ENCODE assay signal across 12 mouse cellular contexts in the genomic region with DNA sequence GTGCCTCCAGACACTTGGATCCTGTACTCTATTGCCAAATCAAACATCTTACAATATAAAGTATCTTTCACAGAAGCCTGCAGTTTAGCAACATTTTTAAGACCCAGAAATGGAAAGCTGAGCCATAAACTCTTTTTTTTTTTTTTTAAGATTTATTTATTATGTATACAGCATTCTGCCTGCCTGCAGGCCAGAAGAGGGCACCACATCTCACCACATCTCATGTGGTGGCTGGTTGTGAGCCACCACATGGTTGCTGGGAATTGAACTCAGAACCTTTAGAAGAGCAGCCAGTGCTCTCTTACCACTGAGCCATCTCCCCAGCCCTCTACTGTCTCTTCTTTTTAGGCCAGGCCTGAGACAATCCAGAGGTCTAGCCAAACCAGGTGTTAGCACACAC. TPM values are rescaled to one million over a fixed set of nuclear protein-coding genes. Genes with fewer than 3 reads are reported as not detected.
DNase-seq lines count a peak whose midpoint lies in the region; ATAC-seq and TF ChIP-seq lines count a peak whose summit lies in the region.
"Had no signal": no experiment of that assay in that cellular context is flagged by ENCODE, and none has a peak within 500 bp of the region (broad histone marks: within the 10 kb centered on the region; RNA-seq: fewer than 3 reads in every experiment).

No protein-coding gene starts in this region.

- H3K4me3 ChIP-seq in forebrain, postnatal 0 days (ENCODE audit: low read depth, low read length): no peak overlapping the region
- H3K4me3 ChIP-seq in forebrain, embryonic 15.5 days: no peak overlapping the region
- no peak overlapping the region for H3K4me3 ChIP-seq in liver, adult 2 months (ENCODE audit: insufficient read depth, low read depth, low read length)
- H3K4me3 ChIP-seq: forebrain, embryonic 13.5 days had no signal

- peaks cover 11% of the 10 kb centered on the region; the same call in 1 of the 2 replicates for H3K4me1 ChIP-seq in forebrain, postnatal 0 days (ENCODE audit: insufficient read depth)
- H3K4me1 ChIP-seq in forebrain, embryonic 15.5 days: peaks cover 52% of the 10 kb centered on the region
- H3K4me1 ChIP-seq in liver, adult 2 months (ENCODE audit: control insufficient read depth, insufficient read depth, low read length): peaks cover 9% of the 10 kb centered on the region

- H3K4me2 ChIP-seq in forebrain, postnatal 0 days (ENCODE audit: low read depth): no peak overlapping the region
- H3K4me2 ChIP-seq in forebrain, embryonic 15.5 days (replicated peaks): no peak overlapping the region

- no peaks in the 10 kb centered on the region for H3K27me3 ChIP-seq in forebrain, postnatal 0 days (ENCODE audit: insufficient read depth, low read length)
- H3K27me3 ChIP-seq in forebrain, embryonic 15.5 days: no peaks in the 10 kb centered on the region
- no peaks in the 10 kb centered on the region for H3K27me3 ChIP-seq in liver, adult 2 months (ENCODE audit: control insufficient read depth, insufficient read depth, low read length)
- H3K27me3 ChIP-seq: forebrain, embryonic 13.5 days had no signal

- peak; percentile 31 for TF ChIP-seq CTCF in forebrain, postnatal 0 days (IDR thresholded peaks at IDR 0.05; ENCODE audit: low read depth)
- 0 out of 2 replicates have a peak, but pooled peaks have one; percentile 4 for TF ChIP-seq CTCF in liver, adult 2 months (IDR thresholded peaks at IDR 0.05; ENCODE audit: low read depth, low read length)

- no peak overlapping the region for H3K9ac ChIP-seq in forebrain, postnatal 0 days
- H3K9ac ChIP-seq in forebrain, embryonic 15.5 days (replicated peaks): no peak overlapping the region
- H3K9ac ChIP-seq in liver, adult 2 months (ENCODE audit: low read depth, low read length): no peak overlapping the region
- H3K9ac ChIP-seq: forebrain, embryonic 13.5 days had no signal

- H3K27ac ChIP-seq in forebrain, postnatal 0 days (ENCODE audit: low read depth, low read length): no peak overlapping the region
- H3K27ac ChIP-seq in forebrain, embryonic 15.5 days (replicated peaks): no peak overlapping the region
- no peak overlapping the region for H3K27ac ChIP-seq in liver, adult 2 months (replicated peaks; ENCODE audit: insufficient read depth, low read depth, low read length)
- H3K27ac ChIP-seq: forebrain, embryonic 13.5 days had no signal

- DNase-seq in forebrain, postnatal 0 days: no peak
- no peak for DNase-seq in liver, adult 2 months (ENCODE audit: extremely low read depth, low read depth, low spot score)
- DNase-seq in liver (no peak), 3T3-L1 (ENCODE audit: low read depth, low spot score) (peak; percentile 50)
- DNase-seq in T-cell, adult 2 months (ENCODE audit: low spot score): peak; percentile 27
- DNase-seq in embryo, embryonic 10 days (ENCODE audit: low spot score): no peak
- DNase-seq: cerebellum, adult 9-10 months; kidney, adult 11 months; lung, postnatal 36 days had no signal

- no peak for ATAC-seq in forebrain, postnatal 0 days
- ATAC-seq in forebrain, embryonic 15.5 days (replicated peaks): no peak
- ATAC-seq in erythroblast, adult 5-6 weeks (replicated peaks; ENCODE audit: low FRiP score, poor library complexity, severe bottlenecking): no peak
- ATAC-seq: forebrain, embryonic 13.5 days had no signal

- H3K9me3 ChIP-seq in forebrain, postnatal 0 days (ENCODE audit: low read length): no peaks in the 10 kb centered on the region
- H3K9me3 ChIP-seq in forebrain, embryonic 15.5 days: no peaks in the 10 kb centered on the region
- H3K9me3 ChIP-seq: forebrain, embryonic 13.5 days had no signal

- peaks cover 5% of the 10 kb centered on the region; the same call in 1 of the 2 replicates for H3K36me3 ChIP-seq in forebrain, postnatal 0 days (ENCODE audit: insufficient read depth)
- H3K36me3 ChIP-seq in forebrain, embryonic 15.5 days: peaks cover 3% of the 10 kb centered on the region
- peaks cover 9% of the 10 kb centered on the region for H3K36me3 ChIP-seq in liver, adult 2 months (ENCODE audit: control insufficient read depth, insufficient read depth, low read length)

- no peak for TF ChIP-seq POLR2A in liver, adult 2 months (IDR thresholded peaks at IDR 0.05; ENCODE audit: extremely low read depth, insufficient read depth, low read length)

- peaks cover 40% of the 10 kb centered on the region for H3K79me2 ChIP-seq in liver, adult 2 months (ENCODE audit: control insufficient read depth, insufficient read depth, low read length)

RNA-seq across cellular contexts. Expression of gene Sidt2, which starts 26.3 kb away (rescaled TPM):
- 65.6 and 77.5 TPM in 2 replicates for total RNA-seq in forebrain, postnatal 0 days (2014; rRNA removed)
- 33.5 and 46.5 TPM in 2 replicates for polyA plus RNA-seq in forebrain, postnatal 0 days (2015; fragmentation: Nextera tagmentation; extraction: Ambion mirVana)
- polyA plus RNA-seq in forebrain, embryonic 15.5 days (2015; fragmentation: Nextera tagmentation; extraction: Ambion mirVana): 37.2 and 37.6 TPM in 2 replicates
- total RNA-seq in liver, adult 2 months (2014; rRNA removed): 48.9 and 60.9 TPM in 2 replicates
- 330 and 511 TPM in 2 replicates for polyA plus RNA-seq in liver, adult 2 months (2012; rRNA removed)
- total RNA-seq in erythroblast, adult 5-6 weeks (2015; ENCODE audit: low replicate concordance): 57.8 and 62.9 TPM in 2 replicates
- 111 and 174 TPM in 2 replicates for total RNA-seq in erythroblast, adult 5-6 weeks (2017; ENCODE audit: low replicate concordance)

RNA-seq across cellular contexts. Expression of gene Pafah1b2, which starts 31.2 kb away (rescaled TPM):
- 318 and 354 TPM in 2 replicates for total RNA-seq in forebrain, postnatal 0 days (2014; rRNA removed)
- polyA plus RNA-seq in forebrain, postnatal 0 days (2015; fragmentation: Nextera tagmentation; extraction: Ambion mirVana): 222 and 258 TPM in 2 replicates
- 284 and 289 TPM in 2 replicates for polyA plus RNA-seq in forebrain, embryonic 15.5 days (2015; fragmentation: Nextera tagmentation; extraction: Ambion mirVana)
- 14.6 and 14.8 TPM in 2 replicates for total RNA-seq in liver, adult 2 months (2014; rRNA removed)
- 12.0 and 14.2 TPM in 2 replicates for polyA plus RNA-seq in liver, adult 2 months (2012; rRNA removed)
- total RNA-seq in erythroblast, adult 5-6 weeks (2015; ENCODE audit: low replicate concordance): 9.4 and 14.2 TPM in 2 replicates
- total RNA-seq in erythroblast, adult 5-6 weeks (2017; ENCODE audit: low replicate concordance): 25.8 and 35.8 TPM in 2 replicates

RNA-seq across cellular contexts. Expression of gene Sik3, which starts 31.3 kb away (rescaled TPM):
- total RNA-seq in forebrain, postnatal 0 days (2014; rRNA removed): 24.2 and 27.9 TPM in 2 replicates
- polyA plus RNA-seq in forebrain, postnatal 0 days (2015; fragmentation: Nextera tagmentation; extraction: Ambion mirVana): 8.4 and 9.3 TPM in 2 replicates
- 7.8 and 9.2 TPM in 2 replicates for polyA plus RNA-seq in forebrain, embryonic 15.5 days (2015; fragmentation: Nextera tagmentation; extraction: Ambion mirVana)
- 14.1 and 17.3 TPM in 2 replicates for total RNA-seq in liver, adult 2 months (2014; rRNA removed)
- polyA plus RNA-seq in liver, adult 2 months (2012; rRNA removed): 14.9 and 16.5 TPM in 2 replicates
- total RNA-seq in erythroblast, adult 5-6 weeks (2015; ENCODE audit: low replicate concordance): 7.9 and 9.4 TPM in 2 replicates
- total RNA-seq in erythroblast, adult 5-6 weeks (2017; ENCODE audit: low replicate concordance): 2.5 and 4.5 TPM in 2 replicates

RNA-seq across cellular contexts. Expression of gene Tagln, which starts 45.5 kb away (rescaled TPM):
- 5.6 and 7.7 TPM in 2 replicates for total RNA-seq in forebrain, postnatal 0 days (2014; rRNA removed)
- 3.5 and 3.7 TPM in 2 replicates for polyA plus RNA-seq in forebrain, postnatal 0 days (2015; fragmentation: Nextera tagmentation; extraction: Ambion mirVana)
- 2.6 and 2.8 TPM in 2 replicates for polyA plus RNA-seq in forebrain, embryonic 15.5 days (2015; fragmentation: Nextera tagmentation; extraction: Ambion mirVana)
- total RNA-seq in liver, adult 2 months (2014; rRNA removed): 5.3 and 5.4 TPM in 2 replicates
- polyA plus RNA-seq in liver, adult 2 months (2012; rRNA removed): 6.3 and 7.2 TPM in 2 replicates
- 1.5 TPM in 1 of 2 replicates, not detected in the other for total RNA-seq in erythroblast, adult 5-6 weeks (2015; ENCODE audit: low replicate concordance)
- total RNA-seq in erythroblast, adult 5-6 weeks (2017; ENCODE audit: low replicate concordance): 3.1 TPM in 1 of 2 replicates, not detected in the other

Comparison
In these comparisons a context has a peak if more than half of its experiments do, and no peak if none do; other contexts are left out.
1. DNase-seq: peak in 3T3-L1 (single experiment) and T-cell, adult 2 months (single experiment); none in forebrain, postnatal 0 days (single experiment), liver, adult 2 months (single experiment), liver (single experiment) and embryo, embryonic 10 days (single experiment).